16 mouse cellular contexts compared by ENCODE assay signal in the genomic region with DNA sequence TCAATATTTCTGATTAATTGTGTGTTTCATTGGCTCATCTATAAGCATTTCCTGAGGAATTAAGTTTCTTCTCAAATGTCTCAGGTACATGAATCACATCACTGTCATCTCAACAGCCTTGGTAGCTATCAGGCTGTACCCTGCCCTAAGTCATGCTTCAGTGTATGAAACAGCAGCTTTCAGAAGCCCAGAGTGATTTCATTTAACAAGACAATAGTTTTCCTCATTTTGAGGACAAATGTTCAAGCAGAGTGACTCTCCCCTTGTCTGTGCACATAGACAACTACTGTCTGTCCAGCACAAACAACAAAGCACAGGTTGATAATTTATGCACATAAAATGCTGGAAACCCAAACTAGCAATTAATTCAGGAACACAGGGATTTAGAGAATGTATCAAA.
"Had no signal": no experiment of that assay in that cellular context is flagged by ENCODE, and none has a peak within 500 bp of the region (broad histone marks: within the 10 kb centered on the region; RNA-seq: fewer than 3 reads in every experiment).

No protein-coding gene starts in this region.

- H3K4me2 ChIP-seq: neural tube, embryonic 13.5 days; neural tube, embryonic 15.5 days; stomach, embryonic 15.5 days had no signal

- DNase-seq: retina, postnatal 1 day; right cerebral cortex, adult 18-20 months; right cerebral cortex, postnatal 14 days; right cerebral cortex, postnatal 25 days; right cerebral cortex, postnatal 4 days; spleen, adult 18-20 months; thymus, adult 18-20 months; thymus, adult 2 months; thymus, postnatal 14 days; thymus, postnatal 25 days; thymus, postnatal 36 days; thymus, postnatal 4 days had no signal

- H3K27me3 ChIP-seq: neural tube, embryonic 13.5 days; neural tube, embryonic 15.5 days; stomach, embryonic 15.5 days had no signal

- H3K27ac ChIP-seq: neural tube, embryonic 13.5 days; neural tube, embryonic 15.5 days; stomach, embryonic 15.5 days; stomach, postnatal 0 days had no signal

- H3K4me1 ChIP-seq: neural tube, embryonic 13.5 days; neural tube, embryonic 15.5 days; stomach, embryonic 15.5 days had no signal

- H3K4me3 ChIP-seq: neural tube, embryonic 13.5 days; neural tube, embryonic 15.5 days; stomach, embryonic 15.5 days had no signal

- H3K36me3 ChIP-seq: neural tube, embryonic 13.5 days; neural tube, embryonic 15.5 days; stomach, embryonic 15.5 days had no signal

- H3K9ac ChIP-seq: neural tube, embryonic 13.5 days; neural tube, embryonic 15.5 days; stomach, embryonic 15.5 days had no signal

- H3K9me3 ChIP-seq: neural tube, embryonic 15.5 days had no signal
